Mouse (Mus musculus): ENCODE measurements around the gene Memo1. TPM values are rescaled to one million over a fixed set of nuclear protein-coding genes. Genes with fewer than 3 reads are reported as not detected.
"Not testable (repeated sequence)": the region's sequence is repeated elsewhere in the genome, so short reads cannot be mapped to it uniquely, and the experiment has no call there.

The Memo1 gene
- 88.8 and 96.4 TPM in 2 replicates for polyA plus RNA-seq (2015; fragmentation: Nextera tagmentation; extraction: Ambion mirVana)

DNA sequence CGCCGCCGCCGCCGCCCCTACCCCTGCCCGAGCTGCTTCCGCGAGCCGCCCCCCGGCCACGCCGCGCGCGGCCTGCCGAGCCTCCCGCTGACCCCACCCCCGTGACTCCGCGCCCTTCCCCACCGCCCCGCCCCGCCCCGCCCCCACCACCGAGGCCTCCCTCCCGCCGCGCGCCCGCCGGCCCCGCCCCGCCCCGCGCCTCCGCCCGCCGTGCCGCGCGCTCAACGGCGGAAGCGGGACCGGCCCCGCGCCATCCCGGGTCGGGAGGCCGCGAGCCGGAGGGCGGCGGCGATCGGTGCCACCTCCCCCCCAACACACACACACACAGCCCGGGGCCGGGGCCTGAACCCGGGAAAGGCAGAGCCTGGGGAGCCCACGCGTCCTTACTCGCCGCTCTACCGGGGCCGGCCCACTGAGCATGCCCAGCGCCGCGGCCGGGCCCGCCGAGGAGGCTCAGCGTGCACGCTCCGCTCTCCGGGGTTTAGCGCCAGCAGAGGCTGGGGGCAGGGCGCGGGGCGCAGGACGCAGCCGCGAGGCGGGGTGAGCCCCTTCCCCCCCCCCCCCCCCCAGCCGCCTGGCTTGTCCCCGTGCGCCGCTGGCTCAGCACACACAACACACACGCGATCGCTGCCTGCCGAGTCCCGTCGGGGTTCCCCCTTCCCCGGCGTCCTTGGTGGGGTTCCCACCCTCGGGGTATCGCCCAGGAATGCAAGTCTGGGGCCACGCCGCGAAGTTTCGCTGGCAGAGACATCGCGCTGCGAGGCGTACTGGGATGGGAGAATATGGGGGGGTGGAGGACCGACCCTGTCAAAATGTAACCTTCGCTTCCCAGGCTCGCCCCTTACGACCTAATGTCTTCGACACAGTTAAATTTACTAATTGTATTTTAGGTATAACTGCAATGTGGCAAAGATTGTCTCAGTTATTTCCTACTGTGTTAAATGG is at the start of gene Memo1:
TSS of gene Memo1 (minus strand) at position 496 of the 945 bp plus-strand sequence.
- peak; percentile 85 for ATAC-seq (ENCODE audit: insufficient read depth)
- under 1% methylated on average over 72 of the region's 110 CpGs for WGBS (ENCODE audit: insufficient replicate concordance)

GRCm38 (mm10) chr17:74341151-74341550 is 45.8 kb upstream of the Memo1 start:
- Histone ChIP-seq H3K4me1 (replicated peaks) (peaks cover 36% of the 10 kb centered on the region), H3K9ac (no peak overlapping the region), H3K36me3 (replicated peaks) (no peaks in the 10 kb centered on the region), H3K4me3 (replicated peaks) (no peak overlapping the region), H3K27me3 (no peaks in the 10 kb centered on the region), H3K27ac (replicated peaks) (no peak overlapping the region), H3K9me3 (replicated peaks) (no peaks in the 10 kb centered on the region), H3K4me2 (no peak overlapping the region)
- ATAC-seq (ENCODE audit: insufficient read depth): no peak
- WGBS (ENCODE audit: insufficient replicate concordance): 69% methylated on average over 5 of the region's 5 CpGs

More for the DNA sequence above, at the start of gene Memo1:
- peak within 1 kb of the TSS; percentile 96 for H3K27ac ChIP-seq (replicated peaks)
- peaks cover 38% of the 10 kb centered on the region for H3K4me1 ChIP-seq (replicated peaks)
- no peaks in the 10 kb centered on the region for H3K9me3 ChIP-seq (replicated peaks)
- peak within 1 kb of the TSS; percentile 91 for H3K4me2 ChIP-seq
- peaks cover 20% of the 10 kb centered on the region for H3K36me3 ChIP-seq (replicated peaks)
- H3K27me3 ChIP-seq: no peaks in the 10 kb centered on the region
- peak within 1 kb of the TSS; percentile 97 for H3K9ac ChIP-seq
- peak within 1 kb of the TSS; percentile 99 for H3K4me3 ChIP-seq (replicated peaks)

DNA sequence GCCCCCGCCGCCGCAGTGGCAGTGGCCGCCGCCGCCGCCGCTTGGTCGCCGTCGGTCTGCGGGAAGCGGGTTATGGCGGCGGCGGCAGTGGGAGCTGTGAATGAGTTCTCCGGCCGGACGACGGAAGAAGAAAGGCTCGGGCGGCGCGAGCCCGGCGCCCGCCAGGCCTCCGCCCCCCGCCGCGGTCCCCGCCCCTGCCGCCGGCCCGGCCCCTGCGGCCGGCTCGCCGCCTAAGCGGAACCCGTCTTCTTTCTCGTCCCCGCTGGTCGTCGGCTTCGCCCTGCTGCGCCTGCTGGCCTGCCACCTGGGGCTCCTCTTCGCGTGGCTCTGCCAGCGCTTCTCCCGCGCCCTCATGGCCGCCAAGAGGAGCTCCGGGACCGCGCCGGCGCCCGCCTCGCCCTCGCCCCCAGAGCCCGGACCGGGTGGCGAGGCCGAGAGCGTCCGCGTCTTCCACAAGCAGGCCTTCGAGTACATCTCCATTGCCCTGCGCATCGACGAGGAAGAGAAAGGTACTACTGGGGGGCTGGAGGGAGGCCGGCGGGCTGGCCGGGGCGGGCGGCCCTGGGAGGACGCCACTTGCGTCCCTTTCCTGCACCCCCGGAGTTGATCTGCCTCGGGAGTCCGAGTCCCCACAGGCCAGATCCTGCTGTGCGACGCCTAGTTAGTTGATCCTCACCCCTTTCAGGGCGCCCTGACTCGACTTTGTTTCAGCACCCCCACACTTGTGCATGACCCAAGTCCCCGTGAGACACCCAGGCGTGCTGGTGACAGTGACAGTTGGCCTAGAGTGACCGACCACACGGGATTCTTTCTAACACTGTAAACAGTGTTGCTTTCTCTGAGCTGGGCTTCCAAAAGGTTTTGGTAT is 43.9 kb upstream of the Memo1 start, which contains the start of gene Spast:
TSS of gene Spast (plus strand) at position 51 of the 868 bp plus-strand sequence.
- ATAC-seq (ENCODE audit: insufficient read depth): peak; percentile 90
- no peaks in the 10 kb centered on the region for H3K36me3 ChIP-seq (replicated peaks)
- peak within 1 kb of the TSS; percentile 94 for H3K27ac ChIP-seq (replicated peaks)
- H3K4me2 ChIP-seq: peak within 1 kb of the TSS; percentile 89
- no peaks in the 10 kb centered on the region for H3K9me3 ChIP-seq (replicated peaks)
- under 1% methylated on average over 79 of the region's 90 CpGs for WGBS (ENCODE audit: insufficient replicate concordance)
- H3K4me1 ChIP-seq (replicated peaks): peaks cover 36% of the 10 kb centered on the region
- peak within 1 kb of the TSS; percentile 99 for H3K4me3 ChIP-seq (replicated peaks)
- H3K9ac ChIP-seq: peak within 1 kb of the TSS; percentile 98
- H3K27me3 ChIP-seq: no peaks in the 10 kb centered on the region

- H3K27ac ChIP-seq (replicated peaks): peak overlapping the region; percentile 94
- peak overlapping the region; percentile 89 for H3K4me2 ChIP-seq
- peaks cover 36% of the 10 kb centered on the region for H3K4me1 ChIP-seq (replicated peaks)
- peak overlapping the region; percentile 98 for H3K9ac ChIP-seq
- ATAC-seq (ENCODE audit: insufficient read depth): peak; percentile 95
- WGBS (ENCODE audit: insufficient replicate concordance): under 1% methylated on average over 44 of the region's 50 CpGs
- H3K4me3 ChIP-seq (replicated peaks): peak overlapping the region; percentile 99
- H3K36me3 ChIP-seq (replicated peaks): no peaks in the 10 kb centered on the region
- H3K9me3 ChIP-seq (replicated peaks): no peaks in the 10 kb centered on the region
- H3K27me3 ChIP-seq: no peaks in the 10 kb centered on the region
Measured at GRCm38 (mm10) chr17:74338225-74338931, 43.1 kb upstream of the Memo1 start.

DNA sequence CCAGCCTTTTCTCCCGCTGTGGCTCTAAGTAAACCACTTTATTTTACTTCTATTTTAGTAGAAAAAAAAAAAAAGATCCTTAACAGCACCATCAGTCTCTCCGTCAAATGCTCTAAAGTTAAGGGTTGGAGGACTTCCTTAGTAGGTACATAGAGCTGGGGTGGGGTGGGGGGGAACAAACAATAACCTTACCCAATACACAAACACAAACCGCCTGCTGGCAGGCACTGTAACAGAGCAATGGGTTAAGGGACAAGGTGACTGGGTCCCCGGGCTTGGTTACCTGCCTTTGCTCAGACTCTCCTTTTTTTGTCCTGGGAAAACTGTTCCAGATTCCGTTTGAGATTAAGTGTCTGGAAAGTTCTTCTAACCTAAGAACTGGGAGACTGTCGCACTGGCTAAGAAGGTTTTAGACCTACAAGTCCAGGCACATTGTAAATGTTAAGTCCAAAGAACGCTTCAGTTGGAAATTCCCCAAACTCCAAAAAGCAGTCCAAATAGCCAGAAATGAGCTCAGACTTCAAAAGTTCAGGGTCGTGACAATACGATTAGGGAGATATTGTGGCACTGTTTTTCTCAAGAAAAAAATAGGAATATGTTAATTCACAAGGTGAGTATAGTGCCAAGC is 35.8 kb upstream of the Memo1 start:
- Histone ChIP-seq H3K27ac (replicated peaks) (no peak overlapping the region), H3K9me3 (replicated peaks) (no peaks in the 10 kb centered on the region), H3K4me1 (replicated peaks) (peaks cover 6% of the 10 kb centered on the region; the same call in 1 of the 2 replicates), H3K36me3 (replicated peaks) (no peaks in the 10 kb centered on the region), H3K9ac (no peak overlapping the region), H3K27me3 (no peaks in the 10 kb centered on the region), H3K4me3 (replicated peaks) (no peak overlapping the region), H3K4me2 (no peak overlapping the region)
- ATAC-seq (ENCODE audit: insufficient read depth): peak; percentile 60; the same call in 1 of the 2 replicates
- 60% methylated on average over 9 of the region's 9 CpGs for WGBS (ENCODE audit: insufficient replicate concordance)

GRCm38 (mm10) chr17:74328146-74328545 is 32.8 kb upstream of the Memo1 start:
- not testable (repeated sequence) for H3K9ac ChIP-seq; H3K27me3 ChIP-seq; H3K4me2 ChIP-seq; ATAC-seq (ENCODE audit: insufficient read depth); H3K36me3 ChIP-seq (replicated peaks); H3K4me1 ChIP-seq (replicated peaks); H3K4me3 ChIP-seq (replicated peaks); H3K27ac ChIP-seq (replicated peaks); H3K9me3 ChIP-seq (replicated peaks)
- WGBS (ENCODE audit: insufficient replicate concordance): 40% methylated on average over 2 of the region's 2 CpGs

DNA sequence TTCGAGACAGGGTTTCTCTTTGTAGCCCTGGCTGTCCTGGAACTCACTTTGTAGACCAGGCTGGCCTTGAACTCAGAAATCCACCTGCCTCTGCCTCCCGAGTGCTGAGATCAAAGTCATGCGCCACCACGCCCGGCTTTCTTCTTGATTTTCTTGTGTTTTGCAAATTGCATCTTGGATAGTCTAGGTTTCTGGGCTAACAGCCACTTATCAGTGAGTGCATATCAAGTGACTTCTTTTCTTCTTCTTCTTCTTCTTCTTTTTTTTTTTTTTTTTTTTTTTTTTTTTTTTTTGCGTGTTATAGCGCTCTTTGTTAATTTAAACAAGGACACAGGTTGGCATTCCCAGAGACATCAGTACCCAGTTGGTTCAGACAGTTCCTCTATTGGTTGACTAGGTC is 31.9 kb upstream of the Memo1 start:
- H3K4me3 ChIP-seq (replicated peaks); H3K9ac ChIP-seq; H3K27me3 ChIP-seq; H3K36me3 ChIP-seq (replicated peaks); H3K27ac ChIP-seq (replicated peaks); ATAC-seq (ENCODE audit: insufficient read depth); H3K4me1 ChIP-seq (replicated peaks); H3K9me3 ChIP-seq (replicated peaks); H3K4me2 ChIP-seq: not testable (repeated sequence)
- 73% methylated on average over 7 of the region's 7 CpGs for WGBS (ENCODE audit: insufficient replicate concordance)

DNA sequence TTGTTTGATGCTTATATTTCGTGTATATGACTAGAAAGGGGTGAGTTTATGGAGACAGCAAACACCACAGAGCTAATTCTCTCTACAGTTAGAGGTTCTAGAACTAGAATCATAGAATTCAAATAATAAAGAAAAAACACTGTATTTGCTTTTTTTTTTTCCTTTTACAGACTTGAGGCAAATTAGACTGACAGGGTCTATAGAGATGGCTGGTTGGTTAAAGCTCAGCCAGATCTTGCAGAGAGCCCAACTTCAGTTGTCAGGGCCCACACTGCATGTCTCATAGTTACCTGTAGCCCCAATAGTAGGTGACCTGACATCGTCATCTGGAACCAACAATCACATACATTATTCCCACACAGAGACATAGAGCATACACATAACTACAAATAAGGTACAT is 28.5 kb upstream of the Memo1 start, which contains the start of gene Dpy30:
TSS of gene Dpy30 (minus strand) at position 101 of the 400 bp plus-strand sequence.
- H3K4me3 ChIP-seq (replicated peaks): no peak within 1 kb of the TSS
- H3K4me2 ChIP-seq: no peak within 1 kb of the TSS
- H3K9ac ChIP-seq: no peak within 1 kb of the TSS
- H3K9me3 ChIP-seq (replicated peaks): no peaks in the 10 kb centered on the region
- H3K27me3 ChIP-seq: no peaks in the 10 kb centered on the region
- no peaks in the 10 kb centered on the region for H3K4me1 ChIP-seq (replicated peaks)
- WGBS (ENCODE audit: insufficient replicate concordance): 65% methylated on average over 2 of the region's 2 CpGs
- ATAC-seq (ENCODE audit: insufficient read depth): no peak
- H3K36me3 ChIP-seq (replicated peaks): no peaks in the 10 kb centered on the region
- H3K27ac ChIP-seq (replicated peaks): no peak within 1 kb of the TSS

- WGBS (ENCODE audit: insufficient replicate concordance): 39% methylated on average over 5 of the region's 5 CpGs
- no peak overlapping the region for H3K27ac ChIP-seq (replicated peaks)
- ATAC-seq (ENCODE audit: insufficient read depth): no peak
Measured at GRCm38 (mm10) chr17:74322400-74323054, 27.2 kb upstream of the Memo1 start.

GRCm38 (mm10) chr17:74318721-74319120 is 23.4 kb upstream of the Memo1 start:
- no peak for ATAC-seq (ENCODE audit: insufficient read depth)
- Histone ChIP-seq H3K4me2 (no peak overlapping the region), H3K27me3 (no peaks in the 10 kb centered on the region), H3K27ac (replicated peaks) (no peak overlapping the region), H3K9me3 (replicated peaks) (no peaks in the 10 kb centered on the region), H3K4me1 (replicated peaks) (peaks cover 34% of the 10 kb centered on the region), H3K4me3 (replicated peaks) (no peak overlapping the region), H3K9ac (no peak overlapping the region), H3K36me3 (replicated peaks) (peaks cover 8% of the 10 kb centered on the region)
- WGBS (ENCODE audit: insufficient replicate concordance): 83% methylated on average over 6 of the region's 6 CpGs

More at GRCm38 (mm10) chr17:74322400-74323054, 27.2 kb upstream of the Memo1 start:
- Histone ChIP-seq H3K9ac (no peak overlapping the region), H3K4me1 (replicated peaks) (peaks cover 5% of the 10 kb centered on the region; the same call in 1 of the 2 replicates), H3K9me3 (replicated peaks) (no peaks in the 10 kb centered on the region), H3K27me3 (no peaks in the 10 kb centered on the region), H3K4me3 (replicated peaks) (no peak overlapping the region), H3K4me2 (no peak overlapping the region), H3K36me3 (replicated peaks) (no peaks in the 10 kb centered on the region)

All from liver, embryonic 15.5 days (tissue).